Mouse (Mus musculus) midbrain, postnatal 0 days (tissue): ENCODE data around the gene Olfr424. TPM values are rescaled to one million over a fixed set of nuclear protein-coding genes. Genes with fewer than 3 reads are reported as not detected.

Source experiments
- ATAC-seq: fragments of 200-750 bp; cut with Nextera tagmentation; 2 replicates; pipeline ENCODE4 v1.8.0; 2017; ENCODE audit warnings: moderate number of reproducible peaks, mild to moderate bottlenecking, moderate TSS enrichment, moderate library complexity; ENCODE audit not compliant: low FRiP score
- DNase-seq: peaks from one replicate; pipeline ENCODE4 v3.0.0-alpha.2; 2015; ENCODE audit warnings: low spot score
- H3K27ac ChIP-seq: fragments of 300-500 bp; sonication (generic); 2 replicates; pipeline ENCODE4 v1.5.1; 2014; ENCODE audit warnings: low read depth, mild to moderate bottlenecking, low read length, mixed read lengths
- H3K27me3 ChIP-seq: fragments of 300-500 bp; sonication (generic); 2 replicates; pipeline ENCODE4 v1.6.1; 2014; ENCODE audit warnings: low read length, control low read depth, mixed read lengths; ENCODE audit not compliant: insufficient read depth
- H3K36me3 ChIP-seq: fragments of 300-500 bp; sonication (generic); 2 replicates; pipeline ENCODE4 v1.6.1; 2014; ENCODE audit warnings: low read length, control low read depth, mixed read lengths; ENCODE audit not compliant: insufficient read depth
- H3K4me1 ChIP-seq: fragments of 300-500 bp; sonication (generic); 2 replicates; pipeline ENCODE4 v1.6.1; 2014; ENCODE audit warnings: mild to moderate bottlenecking, control low read depth, antibody characterized with exemption, low read length, mixed read lengths; ENCODE audit not compliant: insufficient read depth
- H3K4me2 ChIP-seq: fragments of 300-500 bp; sonication (generic); 2 replicates; pipeline ENCODE4 v1.6.1; 2014; ENCODE audit warnings: low read depth, mild to moderate bottlenecking, low read length, mixed read lengths; ENCODE audit not compliant: poor library complexity, severe bottlenecking
- H3K4me3 ChIP-seq: fragments of 300-500 bp; sonication (generic); 2 replicates; pipeline ENCODE4 v1.5.1; 2014; ENCODE audit warnings: low read depth, mild to moderate bottlenecking, low read length, moderate library complexity
- H3K9ac ChIP-seq: fragments of 300-500 bp; sonication (generic); replicated peaks from 2 replicates; pipeline ENCODE4 v1.6.1; 2014; ENCODE audit warnings: mild to moderate bottlenecking, low read length, moderate library complexity, mixed read lengths; ENCODE audit not compliant: poor library complexity, severe bottlenecking
- H3K9me3 ChIP-seq: fragments of 300-500 bp; sonication (generic); 2 replicates; pipeline ENCODE4 v1.6.1; 2016; ENCODE audit warnings: low read length, control low read depth
- CTCF ChIP-seq: IDR thresholded peaks from 2 replicates; pipeline ENCODE4 v1.5.1; 2016; ENCODE audit warnings: antibody characterized with exemption, mild to moderate bottlenecking
- WGBS: fragments of 180-500 bp; shearing (Covaris S2); extraction: QIAGEN DNeasy Blood & Tissue Kit; methylation state at CpG from one replicate; pipeline ENCODE4 v1.1.7; 2014; 5-methylcytosine and 5-hydroxymethylcytosine counted together
- polyA plus RNA-seq: library from polyadenylated mRNA; unstranded; fragments of >200 nt; fragmentation: Nextera tagmentation; extraction: Ambion mirVana; gene quantifications from 2 replicates; pipeline ENCODE4 v1.2.1, GENCODE M21; 2015
- total RNA-seq: library from RNA; depleted of rRNA; stranded (reverse); fragments of >200 nt; gene quantifications from 2 replicates; pipeline ENCODE4 v1.2.3, GENCODE M21; 2014

Gene Olfr424
- total and polyA plus RNA-seq, 2 experiments from 2014 or later, result not detected

DNA sequence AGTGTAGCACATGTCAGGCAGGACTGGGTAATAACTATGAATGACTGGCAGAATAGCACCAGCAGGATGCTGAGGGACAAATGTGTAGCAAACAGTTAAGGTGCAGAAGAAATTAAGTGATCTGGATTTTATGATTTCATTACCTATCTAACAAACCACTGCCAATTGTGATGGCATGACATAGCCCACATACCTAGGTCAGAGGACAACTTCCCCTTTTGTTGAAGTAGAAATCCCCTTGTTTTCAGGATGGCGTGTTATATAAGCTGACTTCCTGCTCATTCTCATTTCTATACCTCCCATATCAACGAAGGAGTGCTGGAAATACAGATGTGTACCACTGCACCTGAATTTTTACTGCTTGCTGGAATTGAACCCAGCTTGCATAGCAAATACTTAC is 10.1 kb downstream of the Olfr424 start:
- ATAC-seq, result no peak
- no peak overlapping the region for H3K27ac ChIP-seq
- H3K27me3 ChIP-seq, result no peaks in the 10 kb centered on the region
- TF ChIP-seq CTCF, result no peak
- H3K9me3 ChIP-seq, result no peaks in the 10 kb centered on the region
- H3K36me3 ChIP-seq, result no peaks in the 10 kb centered on the region
- H3K4me3 ChIP-seq, result no peak overlapping the region
- no peak for DNase-seq
- no peaks in the 10 kb centered on the region for H3K4me1 ChIP-seq
- H3K9ac ChIP-seq, result no peak overlapping the region
- 86% methylated on average over 2 of the region's 2 CpGs for WGBS
- no peak overlapping the region for H3K4me2 ChIP-seq

DNA sequence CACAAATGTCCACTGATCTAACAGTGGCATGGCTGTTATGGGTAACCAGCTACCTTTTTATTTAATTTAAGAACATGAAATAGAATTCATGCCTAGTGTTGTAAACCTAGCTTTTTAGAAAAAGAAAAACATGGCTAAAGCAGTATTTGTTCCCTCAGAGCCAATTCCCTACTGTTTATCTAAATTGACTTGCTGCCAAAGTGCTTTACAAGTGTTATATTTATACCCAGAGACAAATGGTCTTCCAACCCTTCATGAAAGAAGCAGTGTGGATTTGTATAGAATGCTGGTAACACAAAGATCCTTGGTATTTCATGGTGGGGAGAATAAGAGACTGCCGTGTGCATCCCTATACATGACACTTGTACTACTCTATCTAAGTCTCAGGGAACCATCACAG is 15.4 kb downstream of the Olfr424 start:
- Histone ChIP-seq H3K4me1 (no peaks in the 10 kb centered on the region), H3K9ac (no peak overlapping the region), H3K4me2 (no peak overlapping the region), H3K27ac (no peak overlapping the region), H3K9me3 (no peaks in the 10 kb centered on the region), H3K27me3 (no peaks in the 10 kb centered on the region), H3K4me3 (no peak overlapping the region), H3K36me3 (no peaks in the 10 kb centered on the region)
- no peak for TF ChIP-seq CTCF
- no peak for DNase-seq
- no peak for ATAC-seq
- WGBS, result 83% methylated on average over 1 of the region's 1 CpGs

DNA sequence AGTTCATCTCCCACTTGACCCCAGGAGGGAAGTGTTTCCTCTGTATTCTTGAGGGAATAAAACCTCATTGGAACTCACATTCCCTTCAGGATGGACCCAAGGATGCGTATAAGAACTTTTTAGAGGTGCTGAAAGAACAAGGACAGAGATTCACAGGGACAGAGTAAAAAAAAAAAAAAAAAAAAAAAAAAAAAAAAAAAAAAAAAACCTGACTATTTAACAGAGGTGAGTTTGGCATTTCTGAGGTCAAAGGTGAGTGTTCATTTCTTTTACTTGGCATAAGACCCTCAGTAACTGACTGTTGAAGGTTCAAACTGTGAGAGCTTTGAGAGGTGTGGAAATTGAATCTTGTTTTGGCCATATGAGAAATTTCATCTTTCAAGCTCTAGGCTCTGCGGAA is 18.0 kb downstream of the Olfr424 start:
- ATAC-seq (no peak), DNase-seq (no peak)
- no peaks in the 10 kb centered on the region for H3K36me3 ChIP-seq
- no peak overlapping the region for H3K4me3 ChIP-seq
- no peak overlapping the region for H3K27ac ChIP-seq
- no peaks in the 10 kb centered on the region for H3K27me3 ChIP-seq
- H3K9me3 ChIP-seq, result no peaks in the 10 kb centered on the region
- no peaks in the 10 kb centered on the region for H3K4me1 ChIP-seq
- TF ChIP-seq CTCF, result no peak
- no peak overlapping the region for H3K4me2 ChIP-seq
- 85% methylated on average over 2 of the region's 2 CpGs for WGBS
- H3K9ac ChIP-seq, result no peak overlapping the region

DNA sequence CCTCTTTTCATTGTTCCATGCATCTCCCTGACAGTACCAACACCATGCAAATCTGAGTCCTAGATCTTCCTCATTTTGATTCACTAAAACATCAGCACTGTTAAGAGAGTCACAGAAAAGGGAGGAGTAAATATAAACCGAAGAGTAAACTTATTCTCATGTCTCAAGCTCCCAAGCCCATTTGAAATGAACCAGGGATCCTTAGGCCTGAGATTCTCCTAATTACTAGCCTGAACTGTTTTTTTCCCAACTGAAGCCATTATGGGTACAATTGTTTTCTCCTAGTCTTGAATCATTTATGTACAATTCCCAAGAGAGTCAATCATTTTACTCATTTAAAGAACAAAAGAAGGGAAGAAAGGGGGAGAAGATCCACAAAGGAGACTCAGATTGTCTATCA is 24.0 kb downstream of the Olfr424 start, which contains the start of gene Olfr420:
Gene Olfr420, plus strand, starts transcription at position 301 of the 400 bp plus-strand sequence.
- no peaks in the 10 kb centered on the region for H3K4me1 ChIP-seq
- no peak within 1 kb of the TSS for H3K4me2 ChIP-seq
- ATAC-seq (no peak), DNase-seq (no peak)
- WGBS, result 87% methylated on average over 1 of the region's 1 CpGs
- no peaks in the 10 kb centered on the region for H3K36me3 ChIP-seq
- no peak within 1 kb of the TSS for H3K9ac ChIP-seq
- H3K27ac ChIP-seq, result no peak within 1 kb of the TSS
- TF ChIP-seq CTCF, result no peak
- no peaks in the 10 kb centered on the region for H3K27me3 ChIP-seq
- H3K4me3 ChIP-seq, result no peak within 1 kb of the TSS
- no peaks in the 10 kb centered on the region for H3K9me3 ChIP-seq

DNA sequence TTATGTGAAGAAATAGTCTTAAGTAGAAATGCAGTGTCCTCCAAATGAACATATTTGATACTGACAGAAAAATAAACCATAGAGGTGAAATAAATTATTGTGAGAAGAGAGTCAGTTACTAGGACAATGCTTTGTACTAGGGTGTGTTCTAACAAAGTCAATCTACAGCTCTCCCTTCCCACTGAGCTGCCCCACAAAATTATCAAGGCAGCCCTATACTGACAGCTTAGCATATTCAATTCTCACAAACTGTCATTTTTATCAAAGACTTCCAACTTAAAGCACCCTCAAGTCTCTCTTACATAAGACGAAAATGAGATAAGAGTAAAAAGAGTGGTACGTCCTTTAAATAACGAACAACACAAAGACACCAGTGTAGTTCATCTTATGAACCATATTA is 26.3 kb downstream of the Olfr424 start:
- Histone ChIP-seq H3K4me2 (no peak overlapping the region), H3K9me3 (no peaks in the 10 kb centered on the region), H3K36me3 (no peaks in the 10 kb centered on the region), H3K27me3 (no peaks in the 10 kb centered on the region), H3K4me3 (no peak overlapping the region), H3K27ac (no peak overlapping the region), H3K9ac (no peak overlapping the region), H3K4me1 (no peaks in the 10 kb centered on the region)
- no peak for TF ChIP-seq CTCF
- DNase-seq (no peak), ATAC-seq (no peak)
- WGBS, result 88% methylated on average over 3 of the region's 3 CpGs

DNA sequence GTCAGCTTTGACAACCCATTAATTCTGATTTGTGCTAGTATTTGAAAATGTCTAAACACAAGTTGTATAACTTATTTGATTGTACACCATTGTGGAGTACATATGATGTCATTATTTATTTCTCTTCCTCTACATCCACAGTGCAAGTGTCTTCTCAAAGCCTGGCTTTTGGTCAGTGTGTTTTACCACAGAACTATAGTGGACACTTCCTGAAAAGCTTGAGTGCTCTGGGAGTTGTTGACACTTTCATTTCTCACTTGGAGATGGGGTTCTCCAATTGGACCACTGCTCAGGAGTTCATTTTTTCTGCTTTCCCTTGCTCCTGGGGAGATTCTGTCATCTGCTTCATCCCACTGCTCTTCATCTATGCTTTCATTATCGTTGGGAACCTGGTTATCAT is 27.2 kb downstream of the Olfr424 start:
- no peaks in the 10 kb centered on the region for H3K36me3 ChIP-seq
- H3K9me3 ChIP-seq, result no peaks in the 10 kb centered on the region
- no peak overlapping the region for H3K9ac ChIP-seq
- ATAC-seq, result no peak
- H3K27me3 ChIP-seq, result no peaks in the 10 kb centered on the region
- H3K4me1 ChIP-seq, result no peaks in the 10 kb centered on the region
- no peak for TF ChIP-seq CTCF
- H3K4me2 ChIP-seq, result no peak overlapping the region
- H3K27ac ChIP-seq, result no peak overlapping the region
- no peak for DNase-seq
- H3K4me3 ChIP-seq, result no peak overlapping the region
- 96% methylated on average over 1 of the region's 1 CpGs for WGBS

DNA sequence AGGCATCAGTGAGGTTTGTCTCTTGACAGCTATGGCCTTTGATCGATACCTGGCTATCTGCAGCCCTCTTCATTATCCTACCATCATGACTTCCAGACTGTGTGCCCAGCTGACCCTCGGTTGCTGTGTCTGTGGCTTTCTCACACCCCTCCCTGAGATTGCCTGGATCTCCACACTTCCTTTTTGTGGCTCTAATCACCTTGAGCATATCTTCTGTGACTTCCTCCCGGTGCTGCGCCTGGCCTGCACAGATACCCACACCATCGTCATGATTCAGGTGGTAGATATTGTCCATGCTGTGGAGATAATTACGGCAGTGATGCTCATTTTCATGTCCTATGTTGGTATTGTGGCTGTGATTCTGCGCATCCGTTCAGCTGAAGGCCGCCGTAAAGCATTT is 27.8 kb downstream of the Olfr424 start:
- Histone ChIP-seq H3K36me3 (no peaks in the 10 kb centered on the region), H3K4me1 (no peaks in the 10 kb centered on the region), H3K9me3 (no peaks in the 10 kb centered on the region), H3K27ac (no peak overlapping the region), H3K4me3 (no peak overlapping the region), H3K27me3 (no peaks in the 10 kb centered on the region), H3K4me2 (no peak overlapping the region), H3K9ac (no peak overlapping the region)
- ATAC-seq, result no peak
- WGBS, result 93% methylated on average over 10 of the region's 10 CpGs
- no peak for TF ChIP-seq CTCF
- no peak for DNase-seq
